Mouse (Mus musculus): ENCODE measurements around the gene Olfr316.

DNA sequence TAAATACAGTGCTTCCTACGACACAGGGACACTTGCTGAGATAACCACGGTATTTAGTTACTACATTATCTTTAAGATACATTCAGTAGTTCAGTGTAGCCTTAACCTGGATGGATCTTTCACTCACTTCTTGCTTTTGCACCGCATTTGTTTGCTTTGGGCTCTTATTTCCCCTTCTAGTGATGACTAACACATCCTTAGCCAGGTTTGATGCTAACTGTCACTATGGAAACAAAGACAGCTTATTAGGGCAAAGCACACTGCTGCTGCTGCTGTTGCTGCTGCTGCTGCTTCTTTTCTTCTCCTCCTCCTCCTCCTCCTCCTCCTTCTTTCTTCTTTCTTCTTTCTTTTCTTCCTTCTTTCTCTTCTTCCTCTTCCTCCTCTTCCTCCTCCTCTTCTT, 37.0 kb downstream of the Olfr316 start:
- TF ChIP-seq CTCF (IDR thresholded peaks at IDR 0.05; ENCODE audit: extremely low read depth, insufficient read depth, low read length) (no peak), POLR2A (IDR thresholded peaks at IDR 0.05; ENCODE audit: extremely low read depth, insufficient read depth, low read length) (no peak)
